ENCODE assay signal across 8 mouse cellular contexts in genomic region chr10:23349392-23350010, GRCm38 (mm10). TPM values are rescaled to one million over a fixed set of nuclear protein-coding genes. Genes with fewer than 3 reads are reported as not detected.
A peak's percentile ranks its signal among the peaks of the same experiment; 100 is the strongest.
DNase-seq lines count a peak whose midpoint lies in the region; ATAC-seq and TF ChIP-seq lines count a peak whose summit lies in the region.

No protein-coding gene starts in this region.

- peak overlapping the region; percentile 90 for H3K4me2 ChIP-seq in lung, embryonic 14.5 days
- peak overlapping the region; percentile 96 for H3K4me2 ChIP-seq in forebrain, embryonic 16.5 days (ENCODE audit: low read length)
- peak overlapping the region; percentile 92 for H3K4me2 ChIP-seq in intestine, postnatal 0 days (replicated peaks; ENCODE audit: low read depth)
- H3K4me2 ChIP-seq in midbrain, embryonic 16.5 days (ENCODE audit: low read length): peak overlapping the region; percentile 92

- peak overlapping the region; percentile 60 for H3K9ac ChIP-seq in lung, embryonic 14.5 days
- peak overlapping the region; percentile 62 for H3K9ac ChIP-seq in forebrain, embryonic 16.5 days (replicated peaks; ENCODE audit: low read depth, low read length)
- H3K9ac ChIP-seq in intestine, postnatal 0 days (ENCODE audit: low read depth, low read length): no peak overlapping the region
- peak overlapping the region; percentile 62 for H3K9ac ChIP-seq in midbrain, embryonic 16.5 days (ENCODE audit: low read depth, low read length)

- no peaks in the 10 kb centered on the region for H3K9me3 ChIP-seq in lung, embryonic 14.5 days (ENCODE audit: low read depth, low read length)
- no peaks in the 10 kb centered on the region for H3K9me3 ChIP-seq in forebrain, embryonic 16.5 days (ENCODE audit: control insufficient read depth, low read length)
- no peaks in the 10 kb centered on the region for H3K9me3 ChIP-seq in intestine, postnatal 0 days (ENCODE audit: control insufficient read depth)
- H3K9me3 ChIP-seq in midbrain, embryonic 16.5 days (replicated peaks; ENCODE audit: control insufficient read depth, low read length, poor library complexity, severe bottlenecking): no peaks in the 10 kb centered on the region

- H3K27me3 ChIP-seq in lung, embryonic 14.5 days (ENCODE audit: insufficient read depth, low read length): peaks cover 30% of the 10 kb centered on the region
- peaks cover 5% of the 10 kb centered on the region for H3K27me3 ChIP-seq in forebrain, embryonic 16.5 days (replicated peaks; ENCODE audit: control insufficient read depth, insufficient read depth, low read length)
- H3K27me3 ChIP-seq in intestine, postnatal 0 days (replicated peaks; ENCODE audit: control insufficient read depth, insufficient read depth, low read length): peaks cover 31% of the 10 kb centered on the region
- peaks cover 7% of the 10 kb centered on the region for H3K27me3 ChIP-seq in midbrain, embryonic 16.5 days (ENCODE audit: control insufficient read depth, insufficient read depth, low read depth, low read length)

- no peak for DNase-seq in lung, embryonic 14.5 days
- DNase-seq in lung, postnatal 10 days: no peak
- DNase-seq in embryo, embryonic 10.5 days (ENCODE audit: low spot score): peak; percentile 69
- no peak for DNase-seq in thymus, postnatal 25 days

- ATAC-seq in lung, embryonic 14.5 days (ENCODE audit: insufficient read depth): peak; percentile 50
- peak; percentile 30 for ATAC-seq in forebrain, embryonic 16.5 days
- ATAC-seq in intestine, postnatal 0 days: 0 out of 2 replicates have a peak, but pooled peaks have one; percentile 31
- ATAC-seq in midbrain, embryonic 16.5 days: peak; percentile 69
- no peak; the same call in 1 of the 2 replicates for ATAC-seq in megakaryocyte progenitor cell, adult 5-6 weeks (replicated peaks; ENCODE audit: poor library complexity)

- peak overlapping the region; percentile 63; the same call in 1 of the 2 replicates for H3K27ac ChIP-seq in lung, embryonic 14.5 days (ENCODE audit: low read depth)
- H3K27ac ChIP-seq in forebrain, embryonic 16.5 days (ENCODE audit: low read length): no peak overlapping the region
- H3K27ac ChIP-seq in intestine, postnatal 0 days (ENCODE audit: low read depth, low read length): no peak overlapping the region
- H3K27ac ChIP-seq in midbrain, embryonic 16.5 days (ENCODE audit: low read length): no peak overlapping the region

- no peaks in the 10 kb centered on the region for H3K36me3 ChIP-seq in lung, embryonic 14.5 days (ENCODE audit: insufficient read depth)
- no peaks in the 10 kb centered on the region for H3K36me3 ChIP-seq in forebrain, embryonic 16.5 days (ENCODE audit: control insufficient read depth, insufficient read depth)
- H3K36me3 ChIP-seq in intestine, postnatal 0 days (ENCODE audit: control insufficient read depth, insufficient read depth): no peaks in the 10 kb centered on the region
- no peaks in the 10 kb centered on the region for H3K36me3 ChIP-seq in midbrain, embryonic 16.5 days (ENCODE audit: control insufficient read depth, insufficient read depth, low read length)

- H3K4me3 ChIP-seq in lung, embryonic 14.5 days (ENCODE audit: low read depth, low read length): peak overlapping the region; percentile 58
- H3K4me3 ChIP-seq in forebrain, embryonic 16.5 days (replicated peaks; ENCODE audit: low read length): peak overlapping the region; percentile 53
- H3K4me3 ChIP-seq in intestine, postnatal 0 days (ENCODE audit: low read depth, low read length): peak overlapping the region; percentile 56
- H3K4me3 ChIP-seq in midbrain, embryonic 16.5 days (ENCODE audit: low read depth, low read length): peak overlapping the region; percentile 59

- no peaks in the 10 kb centered on the region; the same call in 1 of the 2 replicates for H3K4me1 ChIP-seq in lung, embryonic 14.5 days (ENCODE audit: insufficient read depth)
- H3K4me1 ChIP-seq in forebrain, embryonic 16.5 days (replicated peaks; ENCODE audit: control insufficient read depth, insufficient read depth, low read length): peaks cover 22% of the 10 kb centered on the region
- no peaks in the 10 kb centered on the region for H3K4me1 ChIP-seq in intestine, postnatal 0 days (replicated peaks; ENCODE audit: control insufficient read depth, insufficient read depth, low read length)
- peaks cover 16% of the 10 kb centered on the region for H3K4me1 ChIP-seq in midbrain, embryonic 16.5 days (ENCODE audit: control insufficient read depth, insufficient read depth, low read length)

- TF ChIP-seq CTCF in lung, embryonic 14.5 days (IDR thresholded peaks at IDR 0.05; ENCODE audit: low read depth): no peak
- no peak for TF ChIP-seq CTCF in intestine, postnatal 0 days (IDR thresholded peaks at IDR 0.05; ENCODE audit: low read depth)

- under 1% methylated on average over 30 of the region's 33 CpGs for WGBS in lung, embryonic 14.5 days
- WGBS in forebrain, embryonic 16.5 days: 0% methylated on average over 32 of the region's 33 CpGs
- under 1% methylated on average over 32 of the region's 33 CpGs for WGBS in intestine, postnatal 0 days
- under 1% methylated on average over 29 of the region's 33 CpGs for WGBS in midbrain, embryonic 16.5 days

RNA-seq across cellular contexts. Expression of gene Eya4, which starts 1.1 kb away (rescaled TPM):
- 0.97 and 1.0 TPM in 2 replicates for polyA plus RNA-seq in lung, embryonic 14.5 days (2014; fragmentation: Nextera tagmentation; extraction: Ambion mirVana)
- polyA plus RNA-seq in forebrain, embryonic 16.5 days (2015; fragmentation: Nextera tagmentation; extraction: Ambion mirVana): 0.68 and 1.1 TPM in 2 replicates
- 0.69 and 0.78 TPM in 2 replicates for polyA plus RNA-seq in intestine, postnatal 0 days (2015; fragmentation: Nextera tagmentation; extraction: Ambion mirVana)
- polyA plus RNA-seq in midbrain, embryonic 16.5 days (2015; fragmentation: Nextera tagmentation; extraction: Ambion mirVana): 0.39 and 0.50 TPM in 2 replicates
- total RNA-seq in megakaryocyte progenitor cell, adult 5-6 weeks (2015): 0.20 TPM in 1 of 2 replicates, not detected in the other
- total RNA-seq in megakaryocyte progenitor cell, adult 5-6 weeks (2017): 0.14 TPM in 1 of 2 replicates, not detected in the other
